Mouse (Mus musculus) 3134 (cell line): ENCODE measurements around the gene Mmp9.

ENCODE experiments used
- DNase-seq: peaks from one replicate; pipeline ENCODE4 v3.0.0-alpha.2; 2011; ENCODE audit warnings: low spot score; ENCODE audit not compliant: insufficient read length; ENCODE audit errors: extremely low read depth

Mmp9 gene

GRCm38 (mm10) chr2:164912151-164912550 is 28.4 kb upstream of the Mmp9 start:
- DNase-seq = no peak

- no peak for DNase-seq
These were observed 27.7 kb upstream of the Mmp9 start for GRCm38 (mm10) chr2:164912749-164913427.

- DNase-seq = no peak
These were observed 27.2 kb upstream of the Mmp9 start for GRCm38 (mm10) chr2:164913428-164913786.

- DNase-seq = no peak
These were observed 23.8 kb upstream of the Mmp9 start for GRCm38 (mm10) chr2:164916820-164917219.

GRCm38 (mm10) chr2:164917371-164917770 is 23.2 kb upstream of the Mmp9 start:
- no peak for DNase-seq

- no peak for DNase-seq
These were observed 22.3 kb upstream of the Mmp9 start for GRCm38 (mm10) chr2:164918325-164918724.

- no peak for DNase-seq
These were observed 18.6 kb upstream of the Mmp9 start for GRCm38 (mm10) chr2:164921984-164922383.

GRCm38 (mm10) chr2:164923291-164923690 is 17.3 kb upstream of the Mmp9 start:
- no peak for DNase-seq

- DNase-seq = peak; percentile 68
These were observed 16.3 kb upstream of the Mmp9 start for GRCm38 (mm10) chr2:164924100-164924857.

GRCm38 (mm10) chr2:164930706-164931581 is 9.6 kb upstream of the Mmp9 start:
- no peak for DNase-seq

GRCm38 (mm10) chr2:164933534-164933933 is 7.0 kb upstream of the Mmp9 start:
- DNase-seq = no peak

- no peak for DNase-seq
These were observed 4.6 kb upstream of the Mmp9 start for GRCm38 (mm10) chr2:164935991-164936390.

- DNase-seq = no peak
These were observed 2.2 kb upstream of the Mmp9 start for GRCm38 (mm10) chr2:164938146-164939091.

- DNase-seq = no peak
These were observed 1.5 kb upstream of the Mmp9 start for GRCm38 (mm10) chr2:164939106-164939505.

- DNase-seq = no peak
These were observed 2.2 kb downstream of the Mmp9 start for GRCm38 (mm10) chr2:164942692-164943290.

- DNase-seq = no peak
These were observed 6.9 kb downstream of the Mmp9 start for GRCm38 (mm10) chr2:164947506-164947905.

GRCm38 (mm10) chr2:164947930-164948329 is 7.3 kb downstream of the Mmp9 start:
- DNase-seq = no peak

GRCm38 (mm10) chr2:164948962-164949361 is 8.4 kb downstream of the Mmp9 start:
- DNase-seq = no peak

- no peak for DNase-seq
These were observed 9.9 kb downstream of the Mmp9 start for GRCm38 (mm10) chr2:164950501-164950900.

GRCm38 (mm10) chr2:164951745-164952144 is 11.2 kb downstream of the Mmp9 start:
- DNase-seq = no peak
